Mouse (Mus musculus) C2C12 (cell line): ENCODE measurements around the gene Igsf6.

ENCODE experiments used
- CTCF ChIP-seq: IDR thresholded peaks from one replicate; pipeline ENCODE4 v1.5.1; 2011; ENCODE audit not compliant: control insufficient read depth, insufficient read depth, insufficient read length
- MAX ChIP-seq: IDR thresholded peaks from one replicate; pipeline ENCODE4 v1.6.1; 2011; ENCODE audit warnings: mild to moderate bottlenecking, control low read depth
- MYOD1 ChIP-seq: IDR thresholded peaks from one replicate; pipeline ENCODE4 v1.6.1; 2011; ENCODE audit warnings: low read depth; ENCODE audit not compliant: control insufficient read depth, insufficient read length
- MYOG ChIP-seq: IDR thresholded peaks from one replicate; pipeline ENCODE4 v1.6.1; 2011; ENCODE audit not compliant: control insufficient read depth, insufficient read length; ENCODE audit errors: extremely low read depth
- USF1 ChIP-seq: IDR thresholded peaks from one replicate; pipeline ENCODE4 v1.6.1; 2011; ENCODE audit warnings: low read depth, mild to moderate bottlenecking, control low read depth, moderate library complexity

DNA sequence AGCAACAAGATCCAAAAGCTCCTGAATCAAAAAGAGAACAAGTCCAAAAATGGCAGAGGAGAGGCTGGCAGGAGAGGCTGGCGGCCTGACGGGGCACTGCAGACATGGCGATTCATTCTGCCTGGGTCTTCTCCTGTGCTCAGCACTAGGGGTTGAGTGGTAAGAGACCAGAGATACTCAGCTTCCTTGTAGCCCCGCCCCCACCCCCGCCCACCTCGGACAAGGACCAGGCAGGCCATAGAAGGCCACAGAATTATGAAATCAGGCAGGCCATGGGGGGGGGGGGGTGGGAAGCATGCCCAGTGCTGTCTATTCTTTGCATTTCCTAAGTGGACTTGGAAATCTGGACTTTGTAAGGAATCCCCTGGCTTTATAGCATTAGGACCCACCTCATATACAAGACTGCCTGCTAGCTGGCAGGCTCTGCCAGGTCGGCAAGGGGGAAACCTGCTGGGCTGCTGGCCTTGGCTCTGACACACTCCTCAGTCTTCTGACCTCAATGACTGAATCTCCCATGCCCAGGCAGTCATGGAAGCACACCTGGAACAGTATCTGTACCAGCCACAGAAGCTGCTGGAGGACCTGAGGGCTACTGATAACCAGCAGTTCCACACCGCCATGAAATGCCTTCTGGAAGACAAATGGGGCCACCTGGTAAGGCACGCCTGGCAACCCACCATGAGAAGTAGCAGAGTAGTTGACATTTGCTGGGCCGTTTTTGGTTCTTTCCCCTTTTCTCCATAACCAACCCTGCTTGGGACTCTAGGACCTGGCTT lies 24.4 kb upstream of the Igsf6 start:
- no peak for TF ChIP-seq CTCF
- TF ChIP-seq USF1, result no peak
- no peak for TF ChIP-seq MYOD1
- no peak for TF ChIP-seq MYOG
- no peak for TF ChIP-seq MAX
